In genomic region chr1:123414163-123414562, GRCm38 (mm10) we compare ENCODE assay signal across 15 mouse cellular contexts.
DNase-seq lines count a peak whose midpoint lies in the region; ATAC-seq lines count a peak whose summit lies in the region.
"Had no signal": no experiment of that assay in that cellular context is flagged by ENCODE, and none has a peak within 500 bp of the region (broad histone marks: within the 10 kb centered on the region; RNA-seq: fewer than 3 reads in every experiment).

No protein-coding gene starts in this region.

- H3K9me3 ChIP-seq in kidney, embryonic 14.5 days (ENCODE audit: control insufficient read depth, low read length) = no peaks in the 10 kb centered on the region
- H3K9me3 ChIP-seq: limb, embryonic 12.5 days; megakaryocyte, embryonic 14.5 days had no signal

- no peaks in the 10 kb centered on the region for H3K36me3 ChIP-seq in kidney, embryonic 14.5 days (ENCODE audit: control insufficient read depth, insufficient read depth, low read length)
- H3K36me3 ChIP-seq: limb, embryonic 12.5 days had no signal

- no peaks in the 10 kb centered on the region for H3K4me1 ChIP-seq in kidney, embryonic 14.5 days (ENCODE audit: control insufficient read depth, insufficient read depth, low read length)
- H3K4me1 ChIP-seq: limb, embryonic 12.5 days; megakaryocyte, embryonic 14.5 days had no signal

- no peak overlapping the region for H3K4me3 ChIP-seq in kidney, embryonic 14.5 days (ENCODE audit: low read length)
- H3K4me3 ChIP-seq: limb, embryonic 12.5 days; megakaryocyte, embryonic 14.5 days; myocyte had no signal

- no peak overlapping the region for H3K4me2 ChIP-seq in kidney, embryonic 14.5 days (replicated peaks; ENCODE audit: low read depth, low read length)
- H3K4me2 ChIP-seq: limb, embryonic 12.5 days had no signal

- H3K27ac ChIP-seq in kidney, embryonic 14.5 days (ENCODE audit: low read depth, low read length) = no peak overlapping the region
- H3K27ac ChIP-seq: limb, embryonic 12.5 days had no signal

- no peak overlapping the region for H3K9ac ChIP-seq in kidney, embryonic 14.5 days (ENCODE audit: low read depth, low read length)
- H3K9ac ChIP-seq: limb, embryonic 12.5 days had no signal

- peak; percentile 12 to 26 for DNase-seq in cerebellum, postnatal 14 days
- no peak for DNase-seq in cerebellum, adult 8-10 months
- DNase-seq in kidney, adult 9 months = peak; percentile 48
- DNase-seq in right cerebral cortex, postnatal 4 days = peak; percentile 4
- no peak for DNase-seq in right cerebral cortex, adult 2 months (ENCODE audit: low spot score in 2 of 2)
- DNase-seq in kidney, postnatal 4 days = peak; percentile 10 to 34
- DNase-seq: heart, postnatal 10 days; lung, adult 2 months; spleen, adult 18-20 months had no signal

- WGBS in kidney, embryonic 14.5 days = 58% methylated on average over 1 of the region's 1 CpGs

- no peaks in the 10 kb centered on the region for H3K27me3 ChIP-seq in kidney, embryonic 14.5 days (ENCODE audit: control insufficient read depth, insufficient read depth, low read length)
- H3K27me3 ChIP-seq: limb, embryonic 12.5 days; megakaryocyte, embryonic 14.5 days had no signal

- ATAC-seq in kidney, embryonic 14.5 days (ENCODE audit: low FRiP score, low TSS enrichment) = no peak
- ATAC-seq in CD4-positive, CD25-positive, alpha-beta regulatory T cell, adult 4 months = no peak
- ATAC-seq: inflammation-experienced regulatory T-cells, adult 6 months had no signal

Comparison
In these comparisons a context has a peak if more than half of its experiments do, and no peak if none do; other contexts are left out.
1. DNase-seq: peak in cerebellum, postnatal 14 days (2 of 2), kidney, adult 9 months (single experiment), right cerebral cortex, postnatal 4 days (single experiment) and kidney, postnatal 4 days (2 of 2); none in cerebellum, adult 8-10 months (single experiment) and right cerebral cortex, adult 2 months (0 of 2).